ENCODE assay signal across 8 mouse cellular contexts in the genomic region with DNA sequence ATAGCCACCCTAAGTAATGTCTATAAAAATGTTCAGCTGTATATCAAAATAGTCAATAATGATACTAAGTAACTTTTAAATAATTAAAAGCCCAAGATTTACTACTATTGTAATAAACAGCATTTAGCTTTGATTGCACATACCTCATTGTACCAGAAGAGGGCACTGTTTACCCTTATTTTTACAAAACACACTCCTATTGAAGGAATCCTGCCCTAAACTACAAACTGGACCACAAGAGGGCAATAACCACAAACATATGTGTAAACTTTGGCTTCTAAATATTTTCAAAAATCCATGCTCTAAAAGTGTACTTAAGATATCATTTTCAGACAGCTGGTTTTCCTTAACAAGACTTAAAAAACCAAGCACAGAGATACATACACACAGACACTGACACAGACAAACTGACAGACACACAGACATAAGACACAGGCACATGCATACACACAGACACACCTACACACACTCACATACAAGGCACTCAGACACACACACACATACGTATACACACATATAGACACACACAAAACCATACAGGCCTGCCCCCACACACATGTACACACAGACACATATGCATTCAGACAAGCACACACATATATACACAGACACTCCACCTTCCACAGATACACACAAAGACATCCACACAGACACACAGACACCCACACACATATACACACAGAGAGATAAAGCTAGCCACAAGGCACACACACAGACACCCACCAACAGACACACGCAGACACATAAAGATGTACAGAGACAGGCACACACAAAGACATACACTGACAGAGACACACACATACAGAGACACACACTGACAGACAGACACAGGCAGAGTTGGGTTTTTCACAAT. TPM values are rescaled to one million over a fixed set of nuclear protein-coding genes. Genes with fewer than 3 reads are reported as not detected.
A peak's percentile ranks its signal among the peaks of the same experiment; 100 is the strongest.
DNase-seq lines count a peak whose midpoint lies in the region; ATAC-seq and TF ChIP-seq lines count a peak whose summit lies in the region.

No protein-coding gene starts in this region.

- H3K9ac ChIP-seq in forebrain, embryonic 11.5 days (ENCODE audit: low read length): no peak overlapping the region
- H3K9ac ChIP-seq in embryonic facial prominence, embryonic 12.5 days: no peak overlapping the region
- H3K9ac ChIP-seq in intestine, embryonic 16.5 days (ENCODE audit: low read depth, low read length): no peak overlapping the region
- H3K9ac ChIP-seq in lung, postnatal 0 days (replicated peaks; ENCODE audit: low read depth): no peak overlapping the region
- no peak overlapping the region for H3K9ac ChIP-seq in stomach, postnatal 0 days (ENCODE audit: low read length)

- 76% methylated on average over 2 of the region's 2 CpGs for WGBS in forebrain, embryonic 11.5 days
- 75% methylated on average over 2 of the region's 2 CpGs for WGBS in forebrain, embryonic 10.5 days
- WGBS in embryonic facial prominence, embryonic 12.5 days: 72% methylated on average over 2 of the region's 2 CpGs
- WGBS in intestine, embryonic 16.5 days: 68% methylated on average over 2 of the region's 2 CpGs
- WGBS in lung, postnatal 0 days: 63% methylated on average over 2 of the region's 2 CpGs
- 80% methylated on average over 2 of the region's 2 CpGs for WGBS in stomach, postnatal 0 days

- H3K4me3 ChIP-seq in forebrain, embryonic 11.5 days (ENCODE audit: low read depth, low read length): no peak overlapping the region
- no peak overlapping the region for H3K4me3 ChIP-seq in forebrain, embryonic 10.5 days
- H3K4me3 ChIP-seq in embryonic facial prominence, embryonic 12.5 days: no peak overlapping the region
- H3K4me3 ChIP-seq in intestine, embryonic 16.5 days (ENCODE audit: low read length): no peak overlapping the region
- no peak overlapping the region for H3K4me3 ChIP-seq in lung, postnatal 0 days (ENCODE audit: low read depth, low read length)
- no peak overlapping the region for H3K4me3 ChIP-seq in stomach, postnatal 0 days (ENCODE audit: low read depth, low read length)

- no peak for TF ChIP-seq EP300 in lung, postnatal 0 days (IDR thresholded peaks at IDR 0.05)
- no peak for TF ChIP-seq EP300 in stomach, postnatal 0 days (optimal IDR thresholded peaks at IDR 0.05)

- no peaks in the 10 kb centered on the region for H3K9me3 ChIP-seq in forebrain, embryonic 11.5 days (ENCODE audit: control insufficient read depth, low read length)
- H3K9me3 ChIP-seq in forebrain, embryonic 10.5 days: no peaks in the 10 kb centered on the region
- no peaks in the 10 kb centered on the region for H3K9me3 ChIP-seq in embryonic facial prominence, embryonic 12.5 days
- no peaks in the 10 kb centered on the region for H3K9me3 ChIP-seq in intestine, embryonic 16.5 days (ENCODE audit: control insufficient read depth, low read length)
- no peaks in the 10 kb centered on the region for H3K9me3 ChIP-seq in lung, postnatal 0 days (ENCODE audit: low read length)
- no peaks in the 10 kb centered on the region for H3K9me3 ChIP-seq in stomach, postnatal 0 days (ENCODE audit: control insufficient read depth, low read length)

- peak; percentile 94 for TF ChIP-seq CTCF in lung, postnatal 0 days (IDR thresholded peaks at IDR 0.05)
- TF ChIP-seq CTCF in stomach, postnatal 0 days (IDR thresholded peaks at IDR 0.05; ENCODE audit: low read depth): peak; percentile 97

- H3K27me3 ChIP-seq in forebrain, embryonic 11.5 days (ENCODE audit: control insufficient read depth, insufficient read depth, low read length): no peaks in the 10 kb centered on the region
- no peaks in the 10 kb centered on the region for H3K27me3 ChIP-seq in forebrain, embryonic 10.5 days (ENCODE audit: poor library complexity, severe bottlenecking)
- H3K27me3 ChIP-seq in embryonic facial prominence, embryonic 12.5 days: no peaks in the 10 kb centered on the region
- no peaks in the 10 kb centered on the region for H3K27me3 ChIP-seq in intestine, embryonic 16.5 days (replicated peaks; ENCODE audit: control insufficient read depth, insufficient read depth, low read length)
- no peaks in the 10 kb centered on the region for H3K27me3 ChIP-seq in lung, postnatal 0 days (replicated peaks; ENCODE audit: insufficient read depth, low read length)
- no peaks in the 10 kb centered on the region for H3K27me3 ChIP-seq in stomach, postnatal 0 days (ENCODE audit: control insufficient read depth, insufficient read depth, low read length)

- no peaks in the 10 kb centered on the region for H3K36me3 ChIP-seq in forebrain, embryonic 11.5 days (ENCODE audit: control insufficient read depth, insufficient read depth, low read length)
- no peaks in the 10 kb centered on the region for H3K36me3 ChIP-seq in forebrain, embryonic 10.5 days (replicated peaks)
- H3K36me3 ChIP-seq in embryonic facial prominence, embryonic 12.5 days: no peaks in the 10 kb centered on the region
- H3K36me3 ChIP-seq in intestine, embryonic 16.5 days (ENCODE audit: control insufficient read depth, insufficient read depth, low read length): no peaks in the 10 kb centered on the region
- no peaks in the 10 kb centered on the region for H3K36me3 ChIP-seq in lung, postnatal 0 days (ENCODE audit: insufficient read depth, low read length)
- no peaks in the 10 kb centered on the region for H3K36me3 ChIP-seq in stomach, postnatal 0 days (ENCODE audit: control insufficient read depth, insufficient read depth, low read length)

- DNase-seq in forebrain, embryonic 11.5 days (ENCODE audit: low spot score): no peak
- no peak for DNase-seq in forebrain, embryonic 10.5 days (ENCODE audit: extremely low spot score, low spot score)
- DNase-seq in urinary bladder, postnatal 14 days (ENCODE audit: low spot score): peak; percentile 42
- no peak for DNase-seq in urinary bladder, postnatal 10 days (ENCODE audit: low spot score)
- DNase-seq in lung, postnatal 0 days (ENCODE audit: low spot score): peak; percentile 94
- DNase-seq in stomach, postnatal 0 days (ENCODE audit: low spot score): no peak

- no peak overlapping the region for H3K27ac ChIP-seq in forebrain, embryonic 11.5 days (ENCODE audit: low read depth, low read length)
- H3K27ac ChIP-seq in forebrain, embryonic 10.5 days: no peak overlapping the region
- peak overlapping the region; percentile 32; the same call in 1 of the 2 replicates for H3K27ac ChIP-seq in embryonic facial prominence, embryonic 12.5 days
- H3K27ac ChIP-seq in intestine, embryonic 16.5 days (ENCODE audit: low read length): no peak overlapping the region
- no peak overlapping the region for H3K27ac ChIP-seq in lung, postnatal 0 days (ENCODE audit: low read length)
- H3K27ac ChIP-seq in stomach, postnatal 0 days (replicated peaks): no peak overlapping the region

- H3K4me2 ChIP-seq in forebrain, embryonic 11.5 days (ENCODE audit: low read depth, low read length, severe bottlenecking): no peak overlapping the region
- H3K4me2 ChIP-seq in embryonic facial prominence, embryonic 12.5 days (replicated peaks): no peak overlapping the region
- H3K4me2 ChIP-seq in intestine, embryonic 16.5 days (ENCODE audit: low read depth, low read length): no peak overlapping the region
- H3K4me2 ChIP-seq in lung, postnatal 0 days (replicated peaks; ENCODE audit: low read depth, low read length): no peak overlapping the region
- H3K4me2 ChIP-seq in stomach, postnatal 0 days (replicated peaks; ENCODE audit: low read depth): no peak overlapping the region

- no peaks in the 10 kb centered on the region for H3K4me1 ChIP-seq in forebrain, embryonic 11.5 days (replicated peaks; ENCODE audit: control insufficient read depth, insufficient read depth, low read length)
- no peaks in the 10 kb centered on the region for H3K4me1 ChIP-seq in forebrain, embryonic 10.5 days
- H3K4me1 ChIP-seq in embryonic facial prominence, embryonic 12.5 days: peaks cover 4% of the 10 kb centered on the region; the same call in 1 of the 2 replicates
- H3K4me1 ChIP-seq in intestine, embryonic 16.5 days (ENCODE audit: control insufficient read depth, insufficient read depth, low read length): no peaks in the 10 kb centered on the region
- H3K4me1 ChIP-seq in lung, postnatal 0 days (ENCODE audit: insufficient read depth, low read depth, low read length): no peaks in the 10 kb centered on the region
- no peaks in the 10 kb centered on the region for H3K4me1 ChIP-seq in stomach, postnatal 0 days (replicated peaks; ENCODE audit: control insufficient read depth, insufficient read depth)

- ATAC-seq in forebrain, embryonic 11.5 days (replicated peaks; ENCODE audit: low FRiP score): peak; percentile 56
- 0 out of 2 replicates have a peak, but pooled peaks have one; percentile 66 for ATAC-seq in embryonic facial prominence, embryonic 12.5 days (ENCODE audit: insufficient number of reproducible peaks, insufficient read depth, low FRiP score, low TSS enrichment)
- ATAC-seq in intestine, embryonic 16.5 days: peak; percentile 46
- ATAC-seq in lung, postnatal 0 days: peak; percentile 61
- ATAC-seq in stomach, postnatal 0 days (ENCODE audit: low FRiP score, low TSS enrichment): peak; percentile 71

RNA-seq across cellular contexts. Expression of gene Rpl5, which starts 21.3 kb away (rescaled TPM):
- 83.2 and 84.4 TPM in 2 replicates for polyA plus RNA-seq in forebrain, embryonic 11.5 days (2014; fragmentation: Nextera tagmentation; extraction: Ambion mirVana)
- polyA plus RNA-seq in forebrain, embryonic 10.5 days (2016; fragmentation: Nextera tagmentation; extraction: Ambion mirVana): 96.2 and 103 TPM in 2 replicates
- 70.5 and 71.9 TPM in 2 replicates for polyA plus RNA-seq in embryonic facial prominence, embryonic 12.5 days (2016; fragmentation: Nextera tagmentation; extraction: Ambion mirVana)
- 61.6 and 69.3 TPM in 2 replicates for polyA plus RNA-seq in intestine, embryonic 16.5 days (2015; fragmentation: Nextera tagmentation; extraction: Ambion mirVana)
- 27.9 and 29.6 TPM in 2 replicates for polyA plus RNA-seq in lung, postnatal 0 days (2015; fragmentation: Nextera tagmentation; extraction: Ambion mirVana)
- 35.7 and 36.1 TPM in 2 replicates for polyA plus RNA-seq in stomach, postnatal 0 days (2015; fragmentation: Nextera tagmentation; extraction: Ambion mirVana)

RNA-seq across cellular contexts. Expression of gene Evi5, which starts 46.7 kb away (rescaled TPM):
- 48.6 and 50.7 TPM in 2 replicates for polyA plus RNA-seq in forebrain, embryonic 11.5 days (2014; fragmentation: Nextera tagmentation; extraction: Ambion mirVana)
- 48.0 and 49.6 TPM in 2 replicates for polyA plus RNA-seq in forebrain, embryonic 10.5 days (2016; fragmentation: Nextera tagmentation; extraction: Ambion mirVana)
- 85.2 and 85.5 TPM in 2 replicates for polyA plus RNA-seq in embryonic facial prominence, embryonic 12.5 days (2016; fragmentation: Nextera tagmentation; extraction: Ambion mirVana)
- polyA plus RNA-seq in intestine, embryonic 16.5 days (2015; fragmentation: Nextera tagmentation; extraction: Ambion mirVana): 49.1 and 53.4 TPM in 2 replicates
- polyA plus RNA-seq in lung, postnatal 0 days (2015; fragmentation: Nextera tagmentation; extraction: Ambion mirVana): 74.0 and 78.2 TPM in 2 replicates
- 39.5 and 39.7 TPM in 2 replicates for polyA plus RNA-seq in stomach, postnatal 0 days (2015; fragmentation: Nextera tagmentation; extraction: Ambion mirVana)

Comparison
In these comparisons a context has a peak if more than half of its experiments do, and no peak if none do; other contexts are left out.
1. DNase-seq: peak in urinary bladder, postnatal 14 days (single experiment) and lung, postnatal 0 days (single experiment); none in forebrain, embryonic 11.5 days (single experiment), forebrain, embryonic 10.5 days (single experiment), urinary bladder, postnatal 10 days (single experiment) and stomach, postnatal 0 days (single experiment).
2. Peak in every context shown above with its lines, with median percentiles within 50 percentile points of each other: ATAC-seq.